Mouse (Mus musculus): ENCODE measurements at regions not wholly inside any gene's neighbourhood (a gene's known extent, or its start where the extent isn't known, plus 50 kb on each side); places are given as distances from the start of the nearest gene placed in this dataset.

GRCm38 (mm10) chr8:92042951-92043350 lies 241.1 kb upstream of the Irx3 start:
- H3K4me1 ChIP-seq (replicated peaks): no peaks in the 10 kb centered on the region
- no peak overlapping the region for H3K4me2 ChIP-seq (replicated peaks)
- H3K9me3 ChIP-seq: no peaks in the 10 kb centered on the region
- ATAC-seq: no peak
- no peak overlapping the region for H3K27ac ChIP-seq
- no peak overlapping the region for H3K9ac ChIP-seq
- H3K27me3 ChIP-seq (replicated peaks): no peaks in the 10 kb centered on the region
- WGBS: 11% methylated on average over 6 of the region's 6 CpGs
- no peaks in the 10 kb centered on the region for H3K36me3 ChIP-seq
- no peak overlapping the region for H3K4me3 ChIP-seq (replicated peaks)

GRCm38 (mm10) chr8:92029954-92030353 lies 228.1 kb upstream of the Irx3 start:
- no peaks in the 10 kb centered on the region for H3K36me3 ChIP-seq
- WGBS: 44% methylated on average over 9 of the region's 9 CpGs
- no peak overlapping the region for H3K4me2 ChIP-seq (replicated peaks)
- H3K27me3 ChIP-seq (replicated peaks): peaks cover 10% of the 10 kb centered on the region; the same call in 1 of the 2 replicates
- no peak overlapping the region for H3K4me3 ChIP-seq (replicated peaks)
- ATAC-seq: no peak
- H3K4me1 ChIP-seq (replicated peaks): no peaks in the 10 kb centered on the region
- H3K27ac ChIP-seq: no peak overlapping the region
- no peak overlapping the region for H3K9ac ChIP-seq
- H3K9me3 ChIP-seq: no peaks in the 10 kb centered on the region

- Histone ChIP-seq H3K27me3 (replicated peaks) (peaks cover 10% of the 10 kb centered on the region; the same call in 1 of the 2 replicates), H3K27ac (no peak overlapping the region), H3K4me3 (replicated peaks) (no peak overlapping the region), H3K4me1 (replicated peaks) (no peaks in the 10 kb centered on the region), H3K36me3 (no peaks in the 10 kb centered on the region), H3K4me2 (replicated peaks) (no peak overlapping the region), H3K9ac (no peak overlapping the region), H3K9me3 (no peaks in the 10 kb centered on the region)
- no peak for ATAC-seq
- 38% methylated on average over 6 of the region's 6 CpGs for WGBS
These were observed 227.6 kb upstream of the Irx3 start for GRCm38 (mm10) chr8:92029516-92029915.

- no peak overlapping the region for H3K27ac ChIP-seq
- no peak for ATAC-seq
- H3K4me2 ChIP-seq (replicated peaks): no peak overlapping the region
- WGBS: 14% methylated on average over 6 of the region's 6 CpGs
- no peak overlapping the region for H3K9ac ChIP-seq
- H3K36me3 ChIP-seq: no peaks in the 10 kb centered on the region
- H3K4me3 ChIP-seq (replicated peaks): no peak overlapping the region
- peaks cover 10% of the 10 kb centered on the region; the same call in 1 of the 2 replicates for H3K27me3 ChIP-seq (replicated peaks)
- no peaks in the 10 kb centered on the region for H3K9me3 ChIP-seq
- H3K4me1 ChIP-seq (replicated peaks): peaks cover 3% of the 10 kb centered on the region; the same call in 1 of the 2 replicates
These were observed 226.4 kb upstream of the Irx3 start for GRCm38 (mm10) chr8:92028308-92028707.

GRCm38 (mm10) chr8:92024133-92024532 lies 222.3 kb upstream of the Irx3 start:
- Histone ChIP-seq H3K27ac (no peak overlapping the region), H3K4me2 (replicated peaks) (peak overlapping the region; percentile 17; the same call in 1 of the 2 replicates), H3K4me1 (replicated peaks) (peaks cover 3% of the 10 kb centered on the region; the same call in 1 of the 2 replicates), H3K9me3 (no peaks in the 10 kb centered on the region), H3K9ac (no peak overlapping the region), H3K27me3 (replicated peaks) (peaks cover 10% of the 10 kb centered on the region; the same call in 1 of the 2 replicates), H3K4me3 (replicated peaks) (no peak overlapping the region), H3K36me3 (no peaks in the 10 kb centered on the region)
- no peak for ATAC-seq
- WGBS: 13% methylated on average over 8 of the region's 8 CpGs

GRCm38 (mm10) chr8:92021521-92021920 lies 219.7 kb upstream of the Irx3 start:
- Histone ChIP-seq H3K9ac (no peak overlapping the region), H3K27ac (no peak overlapping the region), H3K4me3 (replicated peaks) (no peak overlapping the region), H3K9me3 (no peaks in the 10 kb centered on the region), H3K4me1 (replicated peaks) (peaks cover 3% of the 10 kb centered on the region; the same call in 1 of the 2 replicates), H3K4me2 (replicated peaks) (no peak overlapping the region), H3K27me3 (replicated peaks) (no peaks in the 10 kb centered on the region), H3K36me3 (no peaks in the 10 kb centered on the region)
- 74% methylated on average over 3 of the region's 3 CpGs for WGBS
- ATAC-seq: no peak

- Histone ChIP-seq H3K4me3 (replicated peaks) (no peak overlapping the region), H3K9me3 (no peaks in the 10 kb centered on the region), H3K4me1 (replicated peaks) (no peaks in the 10 kb centered on the region), H3K27ac (no peak overlapping the region), H3K4me2 (replicated peaks) (no peak overlapping the region), H3K27me3 (replicated peaks) (no peaks in the 10 kb centered on the region; the same call in 1 of the 2 replicates), H3K36me3 (no peaks in the 10 kb centered on the region), H3K9ac (no peak overlapping the region)
- 84% methylated on average over 4 of the region's 4 CpGs for WGBS
- no peak for ATAC-seq
These were observed 212.8 kb upstream of the Irx3 start for GRCm38 (mm10) chr8:92014704-92015103.

GRCm38 (mm10) chr8:92013183-92013582 lies 211.3 kb upstream of the Irx3 start:
- no peak overlapping the region for H3K9ac ChIP-seq
- no peak for ATAC-seq
- H3K27ac ChIP-seq: no peak overlapping the region
- 62% methylated on average over 4 of the region's 4 CpGs for WGBS
- no peaks in the 10 kb centered on the region for H3K9me3 ChIP-seq
- H3K27me3 ChIP-seq (replicated peaks): no peaks in the 10 kb centered on the region; the same call in 1 of the 2 replicates
- no peaks in the 10 kb centered on the region for H3K4me1 ChIP-seq (replicated peaks)
- H3K4me2 ChIP-seq (replicated peaks): no peak overlapping the region
- no peaks in the 10 kb centered on the region for H3K36me3 ChIP-seq
- H3K4me3 ChIP-seq (replicated peaks): no peak overlapping the region

- no peaks in the 10 kb centered on the region for H3K4me1 ChIP-seq (replicated peaks)
- no peaks in the 10 kb centered on the region; the same call in 1 of the 2 replicates for H3K27me3 ChIP-seq (replicated peaks)
- ATAC-seq: no peak
- H3K9ac ChIP-seq: no peak overlapping the region
- H3K4me3 ChIP-seq (replicated peaks): no peak overlapping the region
- no peak overlapping the region for H3K27ac ChIP-seq
- 84% methylated on average over 4 of the region's 4 CpGs for WGBS
- H3K9me3 ChIP-seq: no peaks in the 10 kb centered on the region
- H3K4me2 ChIP-seq (replicated peaks): no peak overlapping the region
- H3K36me3 ChIP-seq: no peaks in the 10 kb centered on the region
These were observed 208.5 kb upstream of the Irx3 start for GRCm38 (mm10) chr8:92010412-92010811.

- H3K4me1 ChIP-seq (replicated peaks): no peaks in the 10 kb centered on the region
- no peaks in the 10 kb centered on the region for H3K36me3 ChIP-seq
- no peak overlapping the region for H3K9ac ChIP-seq
- ATAC-seq: no peak
- 62% methylated on average over 14 of the region's 14 CpGs for WGBS
- H3K9me3 ChIP-seq: no peaks in the 10 kb centered on the region
- H3K27me3 ChIP-seq (replicated peaks): no peaks in the 10 kb centered on the region
- no peak overlapping the region for H3K4me2 ChIP-seq (replicated peaks)
- no peak overlapping the region for H3K27ac ChIP-seq
- H3K4me3 ChIP-seq (replicated peaks): no peak overlapping the region
These were observed 207.0 kb upstream of the Irx3 start for GRCm38 (mm10) chr8:92008616-92009610.

- Histone ChIP-seq H3K9ac (no peak overlapping the region), H3K4me3 (replicated peaks) (no peak overlapping the region), H3K36me3 (no peaks in the 10 kb centered on the region), H3K27ac (no peak overlapping the region), H3K27me3 (replicated peaks) (no peaks in the 10 kb centered on the region), H3K4me1 (replicated peaks) (no peaks in the 10 kb centered on the region), H3K9me3 (no peaks in the 10 kb centered on the region), H3K4me2 (replicated peaks) (no peak overlapping the region)
- 84% methylated on average over 2 of the region's 2 CpGs for WGBS
- ATAC-seq: no peak
These were observed 203.2 kb upstream of the Irx3 start for GRCm38 (mm10) chr8:92005091-92005490.

- Histone ChIP-seq H3K9ac (no peak overlapping the region), H3K36me3 (no peaks in the 10 kb centered on the region), H3K4me1 (replicated peaks) (no peaks in the 10 kb centered on the region), H3K27me3 (replicated peaks) (no peaks in the 10 kb centered on the region), H3K4me2 (replicated peaks) (no peak overlapping the region), H3K4me3 (replicated peaks) (no peak overlapping the region), H3K9me3 (no peaks in the 10 kb centered on the region), H3K27ac (no peak overlapping the region)
- no peak for ATAC-seq
- WGBS: 69% methylated on average over 10 of the region's 10 CpGs
These were observed 202.7 kb upstream of the Irx3 start for GRCm38 (mm10) chr8:92004532-92004931.

GRCm38 (mm10) chr8:92000368-92000767 lies 198.5 kb upstream of the Irx3 start:
- H3K27me3 ChIP-seq (replicated peaks): no peaks in the 10 kb centered on the region
- 94% methylated on average over 1 of the region's 1 CpGs for WGBS
- ATAC-seq: no peak
- no peak overlapping the region for H3K27ac ChIP-seq
- H3K9me3 ChIP-seq: no peaks in the 10 kb centered on the region
- no peak overlapping the region for H3K9ac ChIP-seq
- no peak overlapping the region for H3K4me2 ChIP-seq (replicated peaks)
- no peaks in the 10 kb centered on the region for H3K36me3 ChIP-seq
- H3K4me1 ChIP-seq (replicated peaks): no peaks in the 10 kb centered on the region
- H3K4me3 ChIP-seq (replicated peaks): no peak overlapping the region
